Mouse (Mus musculus) liver, postnatal 0 days (tissue): ENCODE data around the gene Aars. TPM values are rescaled to one million over a fixed set of nuclear protein-coding genes. Genes with fewer than 3 reads are reported as not detected.

Source experiments
- ATAC-seq: fragments of 200-750 bp; cut with Nextera tagmentation; 2 replicates; pipeline ENCODE4 v1.8.0; 2017; ENCODE audit warnings: mild to moderate bottlenecking, moderate library complexity
- DNase-seq: peaks from one replicate; pipeline ENCODE4 v3.0.0-alpha.2; 2016
- H3K27ac ChIP-seq: fragments of 300-500 bp; sonication (generic); 2 replicates; pipeline ENCODE4 v1.5.1; 2014; ENCODE audit warnings: antibody characterized with exemption, moderate library complexity, mild to moderate bottlenecking, low read depth
- H3K27me3 ChIP-seq: fragments of 300-500 bp; sonication (generic); 2 replicates; pipeline ENCODE4 v1.6.1; 2014; ENCODE audit warnings: low read length, control low read depth, mixed read lengths; ENCODE audit not compliant: insufficient read depth
- H3K36me3 ChIP-seq: fragments of 300-500 bp; sonication (generic); replicated peaks from 2 replicates; pipeline ENCODE4 v1.6.1; 2014; ENCODE audit warnings: mild to moderate bottlenecking, control low read depth, low read length, moderate library complexity, mixed read lengths; ENCODE audit not compliant: insufficient read depth
- H3K4me1 ChIP-seq: fragments of 300-500 bp; sonication (generic); 2 replicates; pipeline ENCODE4 v1.6.1; 2014; ENCODE audit warnings: antibody characterized with exemption, mild to moderate bottlenecking, control low read depth; ENCODE audit not compliant: insufficient read depth
- H3K4me2 ChIP-seq: fragments of 300-500 bp; sonication (generic); 2 replicates; pipeline ENCODE4 v1.6.1; 2014; ENCODE audit warnings: low read depth, mild to moderate bottlenecking, low read length, moderate library complexity, mixed read lengths
- H3K4me3 ChIP-seq: fragments of 300-500 bp; sonication (generic); 2 replicates; pipeline ENCODE4 v1.5.1; 2014; ENCODE audit warnings: low read depth, low read length
- H3K9ac ChIP-seq: fragments of 300-500 bp; sonication (generic); replicated peaks from 2 replicates; pipeline ENCODE4 v1.6.1; 2014; ENCODE audit warnings: mild to moderate bottlenecking, moderate library complexity
- H3K9me3 ChIP-seq: fragments of 300-500 bp; sonication (generic); 2 replicates; pipeline ENCODE4 v1.6.1; 2016; ENCODE audit warnings: mild to moderate bottlenecking, control low read depth, low read length, mixed read lengths
- CTCF ChIP-seq: sonication (generic); IDR thresholded peaks from 2 replicates; pipeline ENCODE4 v1.5.1; 2016; ENCODE audit warnings: antibody characterized with exemption, low read depth
- EP300 ChIP-seq: IDR thresholded peaks from 2 replicates; pipeline ENCODE4 v1.6.1; 2016; ENCODE audit warnings: antibody characterized with exemption, low read depth, mild to moderate bottlenecking
- WGBS: fragments of 180-500 bp; shearing (Covaris S2); extraction: QIAGEN DNeasy Blood & Tissue Kit; methylation state at CpG from one replicate; pipeline ENCODE4 v1.1.7; 2014; ENCODE audit not compliant: insufficient replicate concordance; 5-methylcytosine and 5-hydroxymethylcytosine counted together
- polyA plus RNA-seq: library from polyadenylated mRNA; unstranded; fragments of >200 nt; fragmentation: Nextera tagmentation; extraction: Ambion mirVana; gene quantifications from 2 replicates; pipeline ENCODE4 v1.2.1, GENCODE M21; 2015

Aars gene
- polyA plus RNA-seq, 1 experiment from 2014 or later, result 26.0 TPM

DNA sequence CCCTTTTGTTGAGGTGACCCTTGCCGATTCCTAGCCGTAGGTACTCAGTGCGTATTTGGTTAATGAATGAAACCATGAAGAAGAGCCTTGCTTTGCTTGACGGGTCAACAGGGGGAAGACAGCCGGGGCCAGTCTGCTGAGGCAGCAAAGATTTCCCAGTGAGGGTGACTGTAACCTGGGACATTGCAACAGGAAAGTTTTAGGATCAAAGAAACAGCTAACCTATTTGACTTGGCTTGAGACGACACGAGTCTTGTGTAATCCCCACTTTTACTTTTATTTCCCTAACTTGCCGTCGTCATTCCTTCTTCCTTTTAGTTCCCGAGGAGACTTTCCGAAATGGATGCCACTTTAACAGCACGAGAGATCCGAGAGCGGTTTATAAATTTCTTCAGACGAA lies 3.6 kb downstream of the Aars start:
- no peak overlapping the region for H3K9ac ChIP-seq
- H3K4me2 ChIP-seq, result peak overlapping the region; percentile 30; the same call in 1 of the 2 replicates
- no peaks in the 10 kb centered on the region for H3K27me3 ChIP-seq
- DNase-seq, result no peak
- no peak for TF ChIP-seq EP300
- TF ChIP-seq CTCF, result no peak
- ATAC-seq, result no peak
- WGBS, result 92% methylated on average over 15 of the region's 15 CpGs
- H3K4me3 ChIP-seq, result no peak overlapping the region
- H3K27ac ChIP-seq, result no peak overlapping the region
- peaks cover 24% of the 10 kb centered on the region for H3K4me1 ChIP-seq
- no peaks in the 10 kb centered on the region for H3K9me3 ChIP-seq
- peaks cover 51% of the 10 kb centered on the region for H3K36me3 ChIP-seq

DNA sequence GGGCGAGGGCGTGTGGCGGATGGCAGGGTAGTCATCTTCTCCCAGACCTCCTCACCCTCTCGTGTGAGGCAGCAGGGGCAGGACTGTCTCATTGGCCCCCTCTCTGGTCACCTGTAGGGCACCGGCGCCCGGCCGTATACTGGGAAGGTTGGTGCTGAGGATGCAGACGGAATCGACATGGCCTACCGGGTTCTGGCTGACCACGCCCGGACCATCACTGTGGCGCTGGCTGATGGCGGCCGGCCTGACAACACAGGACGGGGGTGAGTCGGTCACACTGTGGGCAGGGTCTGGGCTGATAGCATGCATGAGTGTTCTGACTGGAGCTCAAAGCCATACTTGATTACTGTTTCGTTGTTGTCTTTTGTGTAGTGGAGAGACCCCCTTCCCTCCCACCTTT lies 9.6 kb downstream of the Aars start:
- H3K36me3 ChIP-seq, result peaks cover 93% of the 10 kb centered on the region
- TF ChIP-seq EP300 (no peak), CTCF (no peak)
- H3K4me3 ChIP-seq, result no peak overlapping the region
- DNase-seq (peak; percentile 15), ATAC-seq (no peak)
- H3K9me3 ChIP-seq, result no peaks in the 10 kb centered on the region
- no peaks in the 10 kb centered on the region for H3K27me3 ChIP-seq
- H3K4me2 ChIP-seq, result no peak overlapping the region
- H3K27ac ChIP-seq, result no peak overlapping the region
- WGBS, result 93% methylated on average over 19 of the region's 19 CpGs
- H3K9ac ChIP-seq, result no peak overlapping the region
- no peaks in the 10 kb centered on the region for H3K4me1 ChIP-seq

DNA sequence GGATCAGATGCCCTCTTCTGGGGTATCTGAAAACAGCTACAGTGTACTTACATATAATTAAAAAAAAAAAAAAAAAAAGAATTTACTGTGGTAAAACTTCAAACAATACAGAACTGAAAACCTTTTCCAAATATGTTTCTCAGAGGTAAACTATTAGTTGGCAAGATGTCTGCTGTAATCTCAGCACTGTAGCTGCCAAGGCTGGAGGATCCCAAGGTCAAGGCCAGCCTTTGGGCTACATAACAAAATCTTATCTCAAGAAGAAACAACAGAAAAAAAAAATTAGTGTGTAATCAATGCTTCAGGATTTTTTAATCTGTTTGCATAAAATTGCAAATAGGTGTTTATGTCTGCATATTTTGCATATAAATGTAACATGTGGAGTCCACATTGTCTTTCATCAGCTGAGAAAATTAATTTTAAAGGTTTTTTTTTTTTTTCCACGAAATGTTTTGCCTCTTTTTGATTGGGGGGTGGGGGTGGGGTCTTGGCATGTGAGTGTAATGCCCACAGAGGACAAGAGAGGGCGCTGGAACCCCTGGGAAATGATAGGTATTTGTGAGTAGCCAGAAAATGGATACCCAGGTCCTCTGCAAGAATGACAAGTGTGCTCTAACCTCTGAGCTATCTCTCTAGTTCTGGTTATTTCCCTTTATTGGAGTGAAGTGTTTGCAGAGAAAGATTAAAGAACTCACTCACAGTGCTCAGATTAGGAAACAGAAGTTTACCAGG lies 11.2 kb downstream of the Aars start:
- TF ChIP-seq EP300 (no peak), CTCF (peak; percentile 46)
- DNase-seq, result peak; percentile 40

DNA sequence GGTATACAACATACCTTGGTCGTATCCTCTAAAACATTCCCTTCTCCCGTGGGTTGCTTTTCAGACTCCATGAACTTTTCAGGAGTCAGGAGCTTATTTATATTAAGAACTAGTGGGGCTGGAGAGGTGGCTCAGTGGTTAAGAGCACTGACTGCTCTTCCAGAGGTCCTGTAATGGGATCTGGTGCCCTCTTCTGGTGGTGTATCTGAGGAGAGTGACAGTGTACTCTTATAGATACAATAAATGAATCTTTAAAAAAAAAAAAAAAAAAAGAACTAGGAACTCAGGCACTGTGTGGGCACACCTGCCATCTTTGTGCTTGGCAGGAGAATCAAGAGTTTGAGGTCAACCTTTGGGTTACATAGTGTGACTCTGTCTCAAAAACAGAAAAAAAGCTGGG lies 15.8 kb downstream of the Aars start:
- H3K27me3 ChIP-seq, result no peaks in the 10 kb centered on the region
- 88% methylated on average over 2 of the region's 2 CpGs for WGBS
- ATAC-seq (peak; percentile 20; the same call in 1 of the 2 replicates), DNase-seq (no peak)
- H3K4me2 ChIP-seq, result no peak overlapping the region
- peaks cover 96% of the 10 kb centered on the region for H3K36me3 ChIP-seq
- 0 out of 2 replicates have a peak overlapping the region, but pooled peaks have one; percentile 29 for H3K27ac ChIP-seq
- H3K9ac ChIP-seq, result no peak overlapping the region
- H3K4me3 ChIP-seq, result no peak overlapping the region
- TF ChIP-seq CTCF (peak; percentile 43), EP300 (no peak)
- peaks cover 5% of the 10 kb centered on the region; the same call in 1 of the 2 replicates for H3K4me1 ChIP-seq
- no peaks in the 10 kb centered on the region for H3K9me3 ChIP-seq

More for the DNA sequence above, 11.2 kb downstream of the Aars start:
- no peak overlapping the region for H3K4me2 ChIP-seq
- peaks cover 96% of the 10 kb centered on the region for H3K36me3 ChIP-seq
- no peak overlapping the region for H3K4me3 ChIP-seq
- no peak overlapping the region for H3K9ac ChIP-seq
- WGBS, result 43% methylated on average over 2 of the region's 2 CpGs
- no peaks in the 10 kb centered on the region for H3K27me3 ChIP-seq
- no peaks in the 10 kb centered on the region for H3K9me3 ChIP-seq
- ATAC-seq, result no peak
- no peak overlapping the region for H3K27ac ChIP-seq
- no peaks in the 10 kb centered on the region; the same call in 1 of the 2 replicates for H3K4me1 ChIP-seq

DNA sequence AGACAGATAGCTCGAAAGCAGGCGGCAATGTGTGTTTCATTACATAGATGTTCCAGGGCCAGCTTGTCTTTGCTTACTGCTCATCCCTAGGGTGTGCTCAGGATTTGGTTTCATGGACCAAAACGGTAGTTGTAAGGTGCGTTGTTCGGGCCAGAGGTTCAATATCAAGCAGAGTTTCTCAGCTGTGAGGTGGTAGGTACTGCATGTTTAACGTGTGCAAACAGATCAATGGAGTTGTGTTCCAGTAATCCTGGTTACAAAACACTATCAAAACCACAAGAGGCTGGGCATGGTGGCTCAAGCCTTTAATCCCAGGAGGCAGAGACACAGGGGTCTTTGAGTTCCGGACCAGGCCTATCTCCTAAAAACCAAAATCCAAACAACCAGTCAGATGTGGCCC lies 16.2 kb downstream of the Aars start:
- H3K9me3 ChIP-seq, result no peaks in the 10 kb centered on the region
- WGBS, result 82% methylated on average over 7 of the region's 7 CpGs
- H3K4me1 ChIP-seq, result peaks cover 5% of the 10 kb centered on the region; the same call in 1 of the 2 replicates
- no peak overlapping the region for H3K9ac ChIP-seq
- no peak for DNase-seq
- no peaks in the 10 kb centered on the region for H3K27me3 ChIP-seq
- no peak overlapping the region for H3K4me3 ChIP-seq
- no peak overlapping the region; the same call in 1 of the 2 replicates for H3K27ac ChIP-seq
- ATAC-seq, result peak; percentile 67
- no peak overlapping the region for H3K4me2 ChIP-seq
- peaks cover 97% of the 10 kb centered on the region for H3K36me3 ChIP-seq
- TF ChIP-seq EP300 (no peak), CTCF (no peak)

DNA sequence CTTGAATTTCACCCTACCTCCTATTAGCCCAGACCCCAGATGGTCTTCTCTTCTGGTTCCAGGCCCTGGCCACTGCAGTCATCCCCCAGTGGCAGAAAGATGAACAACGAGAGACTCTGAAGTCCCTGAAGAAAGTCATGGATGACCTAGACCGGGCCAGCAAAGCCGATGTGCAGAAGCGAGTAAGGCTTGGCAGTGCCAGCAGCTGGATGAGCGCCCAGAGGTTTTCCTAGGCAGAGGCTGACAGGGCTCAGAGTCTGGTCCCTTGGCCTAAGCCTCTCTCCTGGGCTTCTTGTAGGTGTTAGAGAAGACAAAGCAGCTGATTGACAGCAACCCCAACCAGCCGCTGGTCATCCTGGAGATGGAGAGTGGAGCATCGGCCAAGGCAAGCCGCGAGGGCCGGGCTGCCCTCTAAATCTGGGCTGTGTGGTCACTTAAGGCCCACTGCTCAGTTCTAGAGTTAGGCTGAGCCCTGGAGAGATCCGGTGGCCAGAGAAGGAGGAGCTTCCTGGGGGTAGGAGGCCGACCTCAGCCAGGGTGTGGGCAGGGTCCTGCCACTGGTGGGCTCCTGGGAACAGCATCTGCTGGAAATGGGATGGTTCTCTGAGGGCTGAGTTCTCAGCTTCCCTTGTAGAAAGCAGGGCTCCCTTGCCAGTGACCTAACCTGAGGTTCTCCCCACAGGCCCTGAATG lies 21.0 kb downstream of the Aars start:
- no peak for ATAC-seq
- Histone ChIP-seq H3K27me3 (no peaks in the 10 kb centered on the region), H3K9me3 (no peaks in the 10 kb centered on the region), H3K27ac (no peak overlapping the region), H3K36me3 (peaks cover 64% of the 10 kb centered on the region), H3K4me1 (peaks cover 18% of the 10 kb centered on the region), H3K9ac (no peak overlapping the region), H3K4me2 (no peak overlapping the region), H3K4me3 (no peak overlapping the region)
- TF ChIP-seq CTCF (no peak), EP300 (no peak)
- DNase-seq, result no peak
- WGBS, result 92% methylated on average over 12 of the region's 12 CpGs
